Mouse (Mus musculus) kidney, embryonic 15.5 days (tissue): ENCODE data around the gene Oxct1. TPM values are rescaled to one million over a fixed set of nuclear protein-coding genes. Genes with fewer than 3 reads are reported as not detected.

ENCODE experiments used
- ATAC-seq: fragments of 200-750 bp; cut with Nextera tagmentation; replicated peaks from 2 replicates; pipeline ENCODE4 v1.8.0; 2017; ENCODE audit warnings: moderate TSS enrichment; ENCODE audit not compliant: low FRiP score
- H3K27ac ChIP-seq: fragments of 300-500 bp; sonication (generic); 2 replicates; pipeline ENCODE4 v1.5.1; 2015; ENCODE audit warnings: mild to moderate bottlenecking, inconsistent platforms
- H3K27me3 ChIP-seq: fragments of 300-500 bp; sonication (generic); 2 replicates; pipeline ENCODE4 v1.6.1; 2015; ENCODE audit warnings: inconsistent platforms
- H3K36me3 ChIP-seq: fragments of 300-500 bp; sonication (generic); 2 replicates; pipeline ENCODE4 v1.6.1; 2015; ENCODE audit warnings: inconsistent platforms
- H3K4me1 ChIP-seq: fragments of 300-500 bp; sonication (generic); 2 replicates; pipeline ENCODE4 v1.6.1; 2015; ENCODE audit warnings: inconsistent platforms
- H3K4me2 ChIP-seq: fragments of 300-500 bp; sonication (generic); 2 replicates; pipeline ENCODE4 v1.6.1; 2015; ENCODE audit warnings: moderate library complexity, mild to moderate bottlenecking, inconsistent platforms
- H3K4me3 ChIP-seq: fragments of 300-500 bp; sonication (generic); replicated peaks from 2 replicates; pipeline ENCODE4 v1.5.1; 2015; ENCODE audit warnings: mild to moderate bottlenecking, inconsistent platforms
- H3K9ac ChIP-seq: fragments of 300-500 bp; sonication (generic); 2 replicates; pipeline ENCODE4 v1.6.1; 2015; ENCODE audit warnings: mild to moderate bottlenecking, inconsistent platforms
- H3K9me3 ChIP-seq: fragments of 300-500 bp; sonication (generic); replicated peaks from 2 replicates; pipeline ENCODE4 v1.6.1; 2016; ENCODE audit warnings: inconsistent platforms
- WGBS: fragments of 180-500 bp; shearing (Covaris S2); methylation state at CpG from one replicate; pipeline ENCODE4 v1.1.7; 2015; ENCODE audit warnings: mixed read lengths; 5-methylcytosine and 5-hydroxymethylcytosine counted together
- polyA plus RNA-seq: library from polyadenylated mRNA; unstranded; fragments of >200 nt; fragmentation: Nextera tagmentation; extraction: Ambion mirVana; gene quantifications from 2 replicates; pipeline ENCODE4 v1.2.1, GENCODE M21; 2015

Oxct1 gene
- polyA plus RNA-seq, 1 experiment from 2014 or later = 296 TPM

GRCm38 (mm10) chr15:4000536-4000935 is 25.6 kb upstream of the Oxct1 start:
- H3K4me3 ChIP-seq = no peak overlapping the region
- H3K27ac ChIP-seq = no peak overlapping the region
- peaks cover 8% of the 10 kb centered on the region; the same call in 1 of the 2 replicates for H3K9me3 ChIP-seq
- H3K4me2 ChIP-seq = no peak overlapping the region
- no peaks in the 10 kb centered on the region for H3K27me3 ChIP-seq
- no peak overlapping the region for H3K9ac ChIP-seq
- ATAC-seq = no peak
- WGBS = 88% methylated on average over 2 of the region's 2 CpGs
- no peaks in the 10 kb centered on the region for H3K36me3 ChIP-seq
- H3K4me1 ChIP-seq = no peaks in the 10 kb centered on the region

- H3K27ac ChIP-seq = no peak overlapping the region
- no peak overlapping the region for H3K4me3 ChIP-seq
- H3K4me2 ChIP-seq = no peak overlapping the region
- WGBS = 79% methylated on average over 2 of the region's 2 CpGs
- no peak overlapping the region for H3K9ac ChIP-seq
- H3K27me3 ChIP-seq = no peaks in the 10 kb centered on the region
- H3K36me3 ChIP-seq = no peaks in the 10 kb centered on the region
- H3K4me1 ChIP-seq = no peaks in the 10 kb centered on the region
- H3K9me3 ChIP-seq = no peaks in the 10 kb centered on the region
- no peak for ATAC-seq
These were observed 12.3 kb upstream of the Oxct1 start for GRCm38 (mm10) chr15:4013873-4014272.

GRCm38 (mm10) chr15:4020711-4021110 is 5.5 kb upstream of the Oxct1 start:
- Histone ChIP-seq H3K27ac (no peak overlapping the region), H3K27me3 (no peaks in the 10 kb centered on the region), H3K4me1 (peaks cover 4% of the 10 kb centered on the region), H3K4me3 (no peak overlapping the region), H3K9ac (no peak overlapping the region), H3K9me3 (no peaks in the 10 kb centered on the region), H3K4me2 (no peak overlapping the region), H3K36me3 (no peaks in the 10 kb centered on the region)
- no peak for ATAC-seq
- 51% methylated on average over 4 of the region's 4 CpGs for WGBS

- H3K36me3 ChIP-seq = no peaks in the 10 kb centered on the region
- no peak overlapping the region for H3K27ac ChIP-seq
- no peak overlapping the region for H3K9ac ChIP-seq
- H3K9me3 ChIP-seq = no peaks in the 10 kb centered on the region
- H3K4me3 ChIP-seq = no peak overlapping the region
- no peak for ATAC-seq
- H3K4me1 ChIP-seq = peaks cover 18% of the 10 kb centered on the region
- no peaks in the 10 kb centered on the region for H3K27me3 ChIP-seq
- 91% methylated on average over 2 of the region's 2 CpGs for WGBS
- no peak overlapping the region for H3K4me2 ChIP-seq
These were observed 2.4 kb upstream of the Oxct1 start for GRCm38 (mm10) chr15:4023747-4024146.

GRCm38 (mm10) chr15:4024726-4025507 is 1.3 kb upstream of the Oxct1 start:
- WGBS = 69% methylated on average over 13 of the region's 13 CpGs
- Histone ChIP-seq H3K4me1 (peaks cover 22% of the 10 kb centered on the region), H3K9ac (no peak overlapping the region), H3K36me3 (no peaks in the 10 kb centered on the region), H3K27me3 (no peaks in the 10 kb centered on the region), H3K4me2 (no peak overlapping the region), H3K4me3 (no peak overlapping the region), H3K27ac (no peak overlapping the region), H3K9me3 (no peaks in the 10 kb centered on the region)
- no peak for ATAC-seq

GRCm38 (mm10) chr15:4025508-4025904 is 677 bp upstream of the Oxct1 start:
- peak overlapping the region; percentile 98 for H3K27ac ChIP-seq

GRCm38 (mm10) chr15:4026831-4027584 is 825 bp downstream of the Oxct1 start:
- Histone ChIP-seq H3K4me3 (peak overlapping the region; percentile 91), H3K27me3 (no peaks in the 10 kb centered on the region), H3K9me3 (no peaks in the 10 kb centered on the region), H3K9ac (peak overlapping the region; percentile 81), H3K4me1 (peaks cover 22% of the 10 kb centered on the region), H3K27ac (peak overlapping the region; percentile 98), H3K4me2 (peak overlapping the region; percentile 71), H3K36me3 (no peaks in the 10 kb centered on the region)
- under 1% methylated on average over 65 of the region's 65 CpGs for WGBS
- ATAC-seq = peak; percentile 86

More at GRCm38 (mm10) chr15:4025508-4025904, 677 bp upstream of the Oxct1 start:
- 70% methylated on average over 11 of the region's 11 CpGs for WGBS
- Histone ChIP-seq H3K9ac (no peak overlapping the region), H3K9me3 (no peaks in the 10 kb centered on the region), H3K4me2 (peak overlapping the region; percentile 71), H3K36me3 (no peaks in the 10 kb centered on the region), H3K4me1 (peaks cover 22% of the 10 kb centered on the region), H3K4me3 (peak overlapping the region; percentile 91), H3K27me3 (no peaks in the 10 kb centered on the region)
- ATAC-seq = no peak

- Histone ChIP-seq H3K9me3 (no peaks in the 10 kb centered on the region), H3K9ac (peak overlapping the region; percentile 81), H3K36me3 (no peaks in the 10 kb centered on the region), H3K27ac (peak overlapping the region; percentile 98), H3K27me3 (no peaks in the 10 kb centered on the region), H3K4me1 (peaks cover 22% of the 10 kb centered on the region), H3K4me2 (peak overlapping the region; percentile 71), H3K4me3 (peak overlapping the region; percentile 91)
- ATAC-seq = no peak
- WGBS = 4% methylated on average over 6 of the region's 6 CpGs
These were observed 1.7 kb downstream of the Oxct1 start for GRCm38 (mm10) chr15:4027671-4028410.

- 81% methylated on average over 6 of the region's 6 CpGs for WGBS
- peak overlapping the region; percentile 98 for H3K27ac ChIP-seq
- ATAC-seq = no peak
These were observed 2.2 kb downstream of the Oxct1 start for GRCm38 (mm10) chr15:4028411-4028700.

GRCm38 (mm10) chr15:4028960-4029359 is 2.8 kb downstream of the Oxct1 start:
- Histone ChIP-seq H3K9me3 (no peaks in the 10 kb centered on the region), H3K36me3 (no peaks in the 10 kb centered on the region), H3K27ac (0 out of 2 replicates have a peak overlapping the region, but pooled peaks have one; percentile 98), H3K4me1 (peaks cover 22% of the 10 kb centered on the region), H3K9ac (no peak overlapping the region), H3K27me3 (no peaks in the 10 kb centered on the region), H3K4me3 (no peak overlapping the region), H3K4me2 (no peak overlapping the region)
- ATAC-seq = no peak

More at GRCm38 (mm10) chr15:4028411-4028700, 2.2 kb downstream of the Oxct1 start:
- H3K4me3 ChIP-seq = 0 out of 2 replicates have a peak overlapping the region, but pooled peaks have one; percentile 9
- no peaks in the 10 kb centered on the region for H3K27me3 ChIP-seq
- H3K4me2 ChIP-seq = peak overlapping the region; percentile 71
- peaks cover 22% of the 10 kb centered on the region for H3K4me1 ChIP-seq
- no peaks in the 10 kb centered on the region for H3K36me3 ChIP-seq
- H3K9ac ChIP-seq = no peak overlapping the region
- no peaks in the 10 kb centered on the region for H3K9me3 ChIP-seq

GRCm38 (mm10) chr15:4033168-4034004 is 7.2 kb downstream of the Oxct1 start:
- H3K36me3 ChIP-seq = peaks cover 27% of the 10 kb centered on the region
- no peak overlapping the region for H3K4me3 ChIP-seq
- H3K27ac ChIP-seq = no peak overlapping the region
- H3K9me3 ChIP-seq = no peaks in the 10 kb centered on the region
- H3K27me3 ChIP-seq = no peaks in the 10 kb centered on the region
- no peak for ATAC-seq
- H3K4me2 ChIP-seq = no peak overlapping the region
- peaks cover 7% of the 10 kb centered on the region; the same call in 1 of the 2 replicates for H3K4me1 ChIP-seq
- WGBS = 79% methylated on average over 3 of the region's 3 CpGs
- no peak overlapping the region for H3K9ac ChIP-seq
